Mouse (Mus musculus) cerebellum, adult 2 months (tissue): ENCODE results near the gene Cd6. TPM values are rescaled to one million over a fixed set of nuclear protein-coding genes. Genes with fewer than 3 reads are reported as not detected.
A peak's percentile ranks its signal among the peaks of the same experiment; 100 is the strongest.

Experiments
- DNase-seq, 2 experiments: peaks; one replicate each; pipeline ENCODE4 v3.0.0; 2021
- H3K27ac ChIP-seq: fragments of 200-500 bp; 2 replicates; pipeline ENCODE4 v1.5.1; 2012; ENCODE audit warnings: low read length, control low read depth, inconsistent platforms; ENCODE audit not compliant: insufficient read depth
- H3K27me3 ChIP-seq: fragments of 200-500 bp; 2 replicates; pipeline ENCODE4 v1.6.1; 2012; ENCODE audit warnings: inconsistent platforms, mild to moderate bottlenecking, low read length, moderate library complexity; ENCODE audit not compliant: control insufficient read depth, insufficient read depth
- H3K4me1 ChIP-seq: fragments of 200-500 bp; 2 replicates; pipeline ENCODE4 v1.6.1; 2011; ENCODE audit warnings: low read length; ENCODE audit not compliant: control insufficient read depth, insufficient read depth
- H3K4me3 ChIP-seq: fragments of 200-500 bp; replicated peaks from 2 replicates; pipeline ENCODE3; 2011; ENCODE audit warnings: mild to moderate bottlenecking, low read depth, low read length, control low read depth; ENCODE audit not compliant: insufficient read depth
- CTCF ChIP-seq: fragments of 200-500 bp; IDR thresholded peaks from 2 replicates; pipeline ENCODE4 v1.5.1; 2011; ENCODE audit warnings: low read depth, mild to moderate bottlenecking, control low read depth, low read length, moderate library complexity, borderline replicate concordance; ENCODE audit not compliant: insufficient read depth
- POLR2A ChIP-seq: fragments of 200-500 bp; IDR thresholded peaks from 2 replicates; pipeline ENCODE4 v1.6.1; 2011; ENCODE audit warnings: low read length, control low read depth, borderline replicate concordance; ENCODE audit not compliant: insufficient read depth
- WGBS: fragments of 180-500 bp; shearing (Covaris S2); methylation state at CpG from one replicate; pipeline ENCODE4 v1.1.7; 2018; 5-methylcytosine and 5-hydroxymethylcytosine counted together
- polyA plus RNA-seq: library from polyadenylated mRNA; depleted of rRNA; stranded (reverse); fragments of >200 nt; gene quantifications from 2 replicates; pipeline ENCODE4 v1.2.3, GENCODE M21; 2012

The Cd6 gene
- polyA plus RNA-seq, 1 experiment: 0.10 TPM

DNA sequence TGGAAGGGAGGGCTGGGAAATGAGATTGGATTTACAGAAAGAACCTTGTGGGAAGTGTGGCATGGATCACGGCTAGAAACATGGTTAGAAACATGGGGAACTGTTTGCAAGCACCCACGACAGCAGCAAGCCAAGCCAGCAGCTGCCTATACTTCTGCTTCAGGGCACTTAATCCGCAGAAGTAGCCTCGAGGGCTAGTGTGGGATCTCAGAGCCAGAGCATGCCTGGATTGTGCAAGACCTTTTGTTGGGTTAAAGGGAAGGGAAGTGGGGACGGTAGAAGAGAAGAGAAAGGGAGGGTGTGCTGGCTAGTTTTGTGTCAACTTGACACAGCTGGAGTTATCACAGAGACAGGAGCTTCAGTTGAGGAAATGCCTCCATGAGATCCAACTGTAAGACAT is 26.1 kb downstream of the Cd6 start:
- Histone ChIP-seq H3K4me3 (no peak overlapping the region), H3K4me1 (peaks cover 41% of the 10 kb centered on the region), H3K27me3 (no peaks in the 10 kb centered on the region), H3K27ac (0 out of 2 replicates have a peak overlapping the region, but pooled peaks have one; percentile 24)
- TF ChIP-seq CTCF: no peak
- no peak for TF ChIP-seq POLR2A
- WGBS: 45% methylated on average over 5 of the region's 5 CpGs
- peak in 1 of 2 experiments; percentile 18 for DNase-seq

DNA sequence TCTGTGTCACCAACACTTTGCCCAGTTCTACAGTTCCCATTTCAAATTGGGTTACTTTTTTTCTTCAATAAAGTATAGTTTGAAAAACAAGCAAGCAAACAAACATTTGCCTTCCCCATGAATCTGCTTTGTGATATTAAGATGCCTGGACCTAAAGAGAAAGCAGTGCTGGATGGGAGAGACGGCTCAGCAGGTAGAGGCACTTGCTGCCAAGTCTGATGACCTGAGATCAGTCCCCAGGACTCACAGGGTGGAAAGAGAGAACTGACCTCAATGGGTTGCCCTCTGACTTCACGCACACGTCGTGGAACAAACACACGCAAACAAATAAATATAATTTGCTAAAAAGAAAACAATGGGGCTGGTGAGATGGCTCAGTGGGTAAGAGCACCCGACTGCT is 28.0 kb downstream of the Cd6 start:
- 49% methylated on average over 6 of the region's 6 CpGs for WGBS
- TF ChIP-seq CTCF (no peak), POLR2A (no peak)
- peak; percentile 47 to 66 for DNase-seq
- Histone ChIP-seq H3K4me3 (no peak overlapping the region), H3K4me1 (peaks cover 36% of the 10 kb centered on the region), H3K27me3 (no peaks in the 10 kb centered on the region), H3K27ac (no peak overlapping the region)

DNA sequence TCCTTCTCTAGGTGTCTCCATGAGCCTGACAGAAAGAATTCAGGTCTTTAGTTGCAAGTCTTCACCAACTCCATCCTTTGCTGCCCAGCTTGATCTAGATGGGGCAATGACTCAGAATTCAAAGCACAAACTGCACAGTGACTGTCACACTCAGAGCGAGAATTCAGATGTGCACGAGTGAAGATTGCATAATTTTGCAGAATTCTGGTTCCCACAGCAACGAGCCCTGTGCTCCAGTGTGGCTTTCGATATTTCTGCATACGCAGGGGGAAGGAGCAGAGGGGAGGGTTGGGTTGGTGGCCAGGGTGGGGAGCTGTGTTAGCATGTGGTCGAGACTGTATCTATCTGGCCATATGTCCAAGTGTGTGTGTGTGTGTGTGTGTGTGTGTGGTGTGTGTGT is 28.8 kb downstream of the Cd6 start:
- H3K27me3 ChIP-seq: no peaks in the 10 kb centered on the region
- peaks cover 28% of the 10 kb centered on the region for H3K4me1 ChIP-seq
- H3K4me3 ChIP-seq: no peak overlapping the region
- DNase-seq: peak in 1 of 2 experiments; percentile 31
- WGBS: 41% methylated on average over 6 of the region's 6 CpGs
- H3K27ac ChIP-seq: no peak overlapping the region
- TF ChIP-seq POLR2A (no peak), CTCF (no peak)

DNA sequence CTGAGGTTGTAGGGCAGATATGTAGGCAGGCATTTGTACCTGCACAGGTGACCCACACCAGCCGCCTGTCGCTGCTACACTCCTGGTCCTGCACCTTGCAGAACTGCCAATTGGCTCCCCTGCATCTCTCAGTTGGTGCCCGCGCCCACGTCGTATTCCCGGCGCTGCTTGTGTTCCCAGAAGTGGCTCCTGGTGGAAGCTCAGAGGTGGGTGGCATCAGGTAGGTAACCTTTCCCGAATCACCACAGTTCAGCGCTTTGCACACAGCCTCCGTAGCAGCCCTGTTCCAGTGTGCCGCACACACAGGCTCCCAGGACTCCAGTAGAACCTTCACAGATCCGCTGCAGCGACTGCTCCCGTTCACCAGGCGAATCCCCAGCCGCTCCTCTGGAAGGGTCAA is 30.7 kb downstream of the Cd6 start:
- 94% methylated on average over 17 of the region's 17 CpGs for WGBS
- peak in 1 of 2 experiments; percentile 14 for DNase-seq
- H3K27ac ChIP-seq: no peak overlapping the region

GRCm38 (mm10) chr19:10798576-10798975 is 31.3 kb downstream of the Cd6 start:
- DNase-seq: no peak
- peaks cover 39% of the 10 kb centered on the region for H3K4me1 ChIP-seq
- H3K27ac ChIP-seq: no peak overlapping the region
- no peaks in the 10 kb centered on the region for H3K27me3 ChIP-seq
- TF ChIP-seq POLR2A (no peak), CTCF (no peak)
- WGBS: 87% methylated on average over 10 of the region's 10 CpGs
- no peak overlapping the region for H3K4me3 ChIP-seq

More for the DNA sequence above, 30.7 kb downstream of the Cd6 start:
- peaks cover 38% of the 10 kb centered on the region for H3K4me1 ChIP-seq
- H3K27me3 ChIP-seq: no peaks in the 10 kb centered on the region
- H3K4me3 ChIP-seq: no peak overlapping the region
- no peak for TF ChIP-seq POLR2A
- no peak for TF ChIP-seq CTCF

DNA sequence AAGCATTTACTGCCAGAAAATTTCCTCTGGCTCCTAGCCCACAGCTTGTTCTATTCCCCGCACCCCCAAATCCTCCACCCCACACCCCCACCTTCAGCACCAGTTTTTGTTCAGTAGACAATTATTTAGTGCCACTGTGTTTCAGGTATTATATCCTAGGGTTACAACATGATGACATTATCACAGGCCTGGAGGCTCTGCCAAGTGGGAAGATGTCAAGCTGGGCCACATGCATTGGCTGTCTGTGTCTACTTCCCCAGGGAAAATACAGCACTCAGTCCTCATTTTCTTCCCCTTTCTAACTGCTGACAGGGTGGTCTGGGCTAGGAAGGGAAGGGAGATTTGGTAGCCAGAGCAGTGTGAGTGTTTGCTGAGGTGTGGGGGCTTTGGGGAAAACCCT is 34.9 kb downstream of the Cd6 start:
- Histone ChIP-seq H3K4me3 (no peak overlapping the region), H3K4me1 (peaks cover 22% of the 10 kb centered on the region), H3K27ac (peak overlapping the region; percentile 58; the same call in 1 of the 2 replicates), H3K27me3 (no peaks in the 10 kb centered on the region)
- DNase-seq: peak; percentile 43 to 60
- WGBS: 35% methylated on average over 1 of the region's 1 CpGs
- TF ChIP-seq CTCF: no peak

- no peak overlapping the region for H3K4me3 ChIP-seq
- WGBS: 68% methylated on average over 3 of the region's 3 CpGs
These were observed 36.8 kb downstream of the Cd6 start for GRCm38 (mm10) chr19:10793044-10793443.

DNA sequence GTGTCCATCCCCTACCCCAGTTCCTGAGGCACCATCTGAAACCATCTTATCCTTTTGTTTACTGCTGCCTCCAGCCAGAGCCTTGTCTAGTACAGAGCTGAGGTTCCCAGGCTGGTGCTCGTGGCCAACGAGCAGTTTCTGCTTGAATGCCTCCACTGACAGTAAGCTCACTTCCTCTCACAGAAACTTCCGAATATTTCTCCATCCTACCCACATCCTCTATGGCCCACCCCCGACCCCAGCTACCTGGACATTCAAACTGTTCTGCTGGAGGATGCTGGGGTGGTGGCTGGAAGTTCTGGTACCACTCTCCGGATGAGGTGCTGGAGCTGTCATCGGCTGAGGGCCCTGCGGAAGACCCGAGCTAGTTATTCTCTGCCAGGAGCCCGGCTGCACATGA is 39.5 kb downstream of the Cd6 start:
- H3K27ac ChIP-seq: no peak overlapping the region
- no peaks in the 10 kb centered on the region for H3K27me3 ChIP-seq
- peak in 1 of 2 experiments; percentile 3 for DNase-seq
- WGBS: 67% methylated on average over 9 of the region's 9 CpGs
- no peak overlapping the region for H3K4me3 ChIP-seq
- H3K4me1 ChIP-seq: peaks cover 45% of the 10 kb centered on the region
- TF ChIP-seq POLR2A (no peak), CTCF (no peak)

More at GRCm38 (mm10) chr19:10793044-10793443, 36.8 kb downstream of the Cd6 start:
- TF ChIP-seq CTCF (no peak), POLR2A (no peak)
- DNase-seq: peak in 1 of 2 experiments; percentile 1
- Histone ChIP-seq H3K27ac (no peak overlapping the region), H3K27me3 (no peaks in the 10 kb centered on the region), H3K4me1 (peaks cover 29% of the 10 kb centered on the region)
